Mouse (Mus musculus) left cerebral cortex, postnatal 4 days (tissue): ENCODE measurements around the gene Tpgs1. TPM values are rescaled to one million over a fixed set of nuclear protein-coding genes. Genes with fewer than 3 reads are reported as not detected.

Experiments
- DNase-seq: peaks from one replicate; pipeline ENCODE4 v3.0.0-alpha.2; 2022
- intact Hi-C: fragments of 180-260 bp; cut with DNase I; formaldehyde crosslinking; loops from one replicate; pipeline ENCODE4 v1.15.1; 2025
- total RNA-seq, 2 experiments: library from RNA; stranded (reverse); gene quantifications; 2 replicates each; pipeline ENCODE4 v1.2.3; 2021

Gene Tpgs1
- total RNA-seq, 2 experiments from 2014 or later, result 57.0 to 59.9 TPM

DNA sequence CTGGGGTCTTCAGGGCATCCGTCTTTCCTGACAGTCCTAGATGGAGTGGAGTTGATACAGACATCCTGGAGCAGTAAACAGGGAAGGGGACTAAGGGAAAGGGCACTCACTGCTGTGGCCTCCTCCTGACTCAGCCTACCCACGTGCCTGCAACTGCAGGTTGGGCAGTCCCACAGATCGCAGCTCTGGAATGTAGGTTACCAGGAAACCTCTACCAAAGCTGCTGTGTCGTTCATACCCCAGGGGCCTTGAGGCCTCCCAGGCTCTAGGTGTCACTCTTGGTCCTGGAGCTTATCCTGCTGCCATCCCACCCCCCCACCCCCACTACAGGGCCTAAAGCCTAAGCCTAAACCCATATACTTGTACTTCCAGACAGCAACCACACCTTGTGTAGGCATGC lies 38.6 kb downstream of the Tpgs1 start:
- DNase-seq, result no peak
- intact Hi-C loops, result no loop called here

DNA sequence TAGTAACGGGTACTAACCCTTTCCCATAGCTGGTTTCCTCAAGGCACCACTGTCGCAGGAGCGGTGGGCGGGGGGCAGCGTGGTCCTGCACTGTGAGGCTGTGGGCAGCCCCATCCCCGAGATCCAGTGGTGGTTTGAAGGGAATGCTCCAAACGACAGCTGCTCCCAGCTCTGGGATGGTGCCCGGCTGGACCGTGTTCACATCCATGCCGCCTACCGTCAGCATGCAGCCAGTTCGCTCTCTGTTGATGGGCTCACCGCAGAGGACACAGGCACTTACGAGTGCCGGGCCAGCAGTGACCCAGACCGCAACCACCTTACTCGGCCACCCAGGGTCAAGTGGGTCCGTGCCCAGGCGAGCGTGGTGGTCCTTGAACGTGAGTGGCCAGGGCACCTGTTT lies 39.5 kb downstream of the Tpgs1 start:
- intact Hi-C loops, result no loop called here
- no peak for DNase-seq

DNA sequence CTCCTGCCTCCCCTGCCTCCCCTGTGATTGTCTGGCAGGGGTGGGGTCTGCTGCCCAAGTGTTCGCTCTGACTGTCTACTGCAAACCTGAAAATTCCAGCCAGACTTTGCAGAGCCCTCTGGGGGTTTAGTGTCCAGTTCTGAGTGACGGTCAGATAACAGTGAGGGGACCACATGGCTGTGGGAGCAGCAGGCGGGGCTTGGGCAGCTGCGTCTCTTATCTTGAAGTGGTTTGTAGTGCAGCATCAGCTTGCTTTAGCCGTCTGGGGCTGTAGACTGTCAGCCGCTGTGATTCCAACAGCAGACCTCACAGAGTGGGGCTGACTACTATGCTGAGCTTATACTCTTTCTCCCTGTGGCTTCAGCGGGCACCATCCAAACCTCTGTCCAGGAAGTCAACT lies 40.1 kb downstream of the Tpgs1 start:
- DNase-seq, result no peak
- intact Hi-C loops, result no loop called here

DNA sequence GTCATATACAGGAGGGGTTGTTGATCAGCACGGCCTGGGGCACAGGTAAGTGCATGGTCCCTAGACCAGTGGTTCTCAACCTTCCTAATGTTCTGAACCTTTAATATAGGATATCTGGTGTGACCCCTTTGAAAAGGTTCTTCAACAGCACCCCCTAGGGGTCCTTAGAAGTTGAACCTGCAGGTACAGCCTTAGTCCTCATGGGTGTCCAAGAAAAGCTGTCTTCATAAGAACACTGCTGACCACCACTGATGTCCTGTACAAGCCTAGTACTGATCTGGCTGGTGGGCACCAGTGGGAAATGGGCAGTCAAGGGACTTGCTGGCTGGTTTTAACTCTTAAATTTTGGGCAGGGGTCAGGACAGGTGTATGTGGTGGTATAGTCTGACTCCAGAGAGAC lies 42.9 kb downstream of the Tpgs1 start:
- intact Hi-C loops, result no loop called here
- DNase-seq, result no peak

DNA sequence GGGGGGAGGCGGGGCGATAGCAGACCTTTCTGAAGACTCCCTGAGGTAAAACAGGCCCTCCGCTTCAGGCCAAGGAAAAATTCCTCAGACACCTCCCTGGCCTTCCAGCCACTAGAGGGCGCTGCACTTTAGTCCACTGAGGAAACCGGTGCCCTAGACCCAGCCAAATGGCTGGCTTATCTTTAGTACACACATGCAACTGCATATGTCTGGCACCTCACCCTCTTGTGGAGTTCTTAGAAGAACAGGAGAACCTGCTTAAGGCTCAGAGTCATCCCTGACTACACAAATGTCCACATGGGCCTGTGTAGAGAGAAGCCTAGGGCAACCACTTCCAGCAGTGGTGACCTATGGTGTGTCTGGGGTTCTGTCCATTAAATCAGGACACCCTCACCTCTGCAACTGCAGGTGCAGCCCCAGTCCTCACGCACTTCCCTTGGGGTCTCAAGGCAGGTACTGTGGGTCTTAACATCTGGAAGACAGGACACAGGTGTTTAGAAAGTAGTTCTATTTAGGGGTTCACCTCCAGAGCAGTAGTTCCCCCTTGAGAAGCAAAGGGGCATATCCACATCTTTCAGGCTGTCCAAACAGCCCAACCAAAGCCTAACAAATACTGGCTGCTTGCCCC lies 43.4 kb downstream of the Tpgs1 start:
- intact Hi-C loops, result no loop called here
- peak; percentile 87 for DNase-seq

DNA sequence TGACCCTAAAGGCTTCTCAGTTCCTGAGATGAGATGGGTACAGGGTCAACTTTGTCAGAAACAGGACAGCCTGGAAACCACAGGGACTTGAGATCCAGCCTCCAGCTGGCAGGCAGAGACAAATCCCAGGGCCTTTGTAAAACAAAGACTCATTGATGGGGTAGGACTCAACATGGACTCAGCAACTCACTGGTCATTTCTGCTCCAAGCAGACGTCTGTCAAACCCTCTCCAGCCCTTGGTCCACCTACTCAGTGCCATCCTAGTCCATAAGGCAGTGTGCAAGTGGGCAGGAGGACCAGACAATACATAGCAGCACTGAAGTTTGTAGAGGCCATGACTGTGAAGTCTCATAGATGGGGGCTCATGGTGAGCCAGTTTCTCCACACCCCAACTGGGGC lies 44.0 kb downstream of the Tpgs1 start:
- intact Hi-C loops, result no loop called here

DNA sequence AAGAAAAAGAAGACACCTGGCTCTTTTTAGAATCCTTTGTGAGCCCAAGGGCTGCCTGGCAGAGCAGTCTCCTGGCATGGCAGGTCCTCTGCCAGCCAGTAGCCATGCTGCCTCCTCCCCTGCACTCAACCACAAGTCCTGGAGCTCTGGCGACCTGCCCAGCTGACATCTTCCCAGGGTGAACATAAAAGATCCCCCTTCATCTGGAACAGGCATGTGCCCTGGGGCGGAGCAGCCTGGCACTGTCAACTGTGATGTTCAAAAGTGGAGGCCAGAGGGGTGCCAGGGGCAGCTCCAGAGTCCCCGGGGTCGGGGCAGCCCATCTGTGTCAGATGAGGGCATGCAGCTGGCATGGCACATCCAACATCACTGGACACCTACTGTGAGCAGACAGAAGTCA lies 45.8 kb downstream of the Tpgs1 start:
- intact Hi-C loops, result no loop called here
- peak; percentile 87 for DNase-seq

More for the DNA sequence above, 44.0 kb downstream of the Tpgs1 start:
- no peak for DNase-seq

DNA sequence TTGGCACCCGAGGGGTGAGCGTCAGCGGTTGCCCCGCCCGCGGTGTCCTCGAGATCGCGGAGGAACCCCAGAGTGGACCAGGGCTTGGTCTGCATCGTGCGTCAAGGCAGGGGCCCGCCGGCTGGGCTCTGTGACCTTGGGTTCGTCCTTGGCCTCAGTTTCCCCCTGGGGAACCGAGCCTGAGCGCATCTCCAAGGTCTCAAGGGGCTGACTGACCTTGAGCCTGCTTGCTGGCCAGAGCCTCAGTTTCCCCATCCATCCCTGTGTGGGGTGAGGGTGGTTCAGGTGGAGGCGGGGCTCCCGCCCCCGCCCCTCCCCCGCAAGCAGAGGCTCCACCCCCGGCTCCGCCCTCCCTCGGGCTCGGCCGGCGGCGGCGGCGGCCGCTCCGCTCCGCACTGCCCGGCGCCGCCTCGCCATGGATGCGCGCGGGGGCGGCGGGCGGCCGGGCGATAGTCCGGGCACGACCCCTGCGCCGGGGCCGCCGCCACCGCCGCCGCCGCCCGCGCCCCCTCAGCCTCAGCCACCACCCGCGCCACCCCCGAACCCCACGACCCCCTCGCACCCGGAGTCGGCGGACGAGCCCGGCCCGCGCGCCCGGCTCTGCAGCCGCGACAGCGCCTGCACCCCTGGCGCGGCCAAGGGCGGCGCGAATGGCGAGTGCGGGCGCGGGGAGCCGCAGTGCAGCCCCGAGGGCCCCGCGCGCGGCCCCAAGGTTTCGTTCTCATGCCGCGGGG lies 47.3 kb downstream of the Tpgs1 start, which contains the start of gene Hcn2:
TSS of gene Hcn2 (plus strand) at position 381 of the 734 bp plus-strand sequence.
- DNase-seq, result no peak
- intact Hi-C loops, result no loop called here

DNA sequence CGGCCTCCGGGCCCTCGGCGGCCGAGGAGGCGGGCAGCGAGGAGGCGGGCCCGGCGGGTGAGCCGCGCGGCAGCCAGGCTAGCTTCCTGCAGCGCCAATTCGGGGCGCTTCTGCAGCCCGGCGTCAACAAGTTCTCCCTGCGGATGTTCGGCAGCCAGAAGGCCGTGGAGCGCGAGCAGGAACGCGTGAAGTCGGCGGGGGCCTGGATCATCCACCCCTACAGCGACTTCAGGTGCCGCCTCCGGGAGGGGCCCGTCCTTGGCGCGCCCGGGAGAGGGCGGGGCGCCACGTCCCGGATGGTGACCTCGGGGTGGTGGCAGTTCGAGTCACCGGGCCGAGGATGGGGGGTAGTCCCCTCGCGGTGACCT lies 47.8 kb downstream of the Tpgs1 start:
- no peak for DNase-seq
- intact Hi-C loops, result no loop called here

DNA sequence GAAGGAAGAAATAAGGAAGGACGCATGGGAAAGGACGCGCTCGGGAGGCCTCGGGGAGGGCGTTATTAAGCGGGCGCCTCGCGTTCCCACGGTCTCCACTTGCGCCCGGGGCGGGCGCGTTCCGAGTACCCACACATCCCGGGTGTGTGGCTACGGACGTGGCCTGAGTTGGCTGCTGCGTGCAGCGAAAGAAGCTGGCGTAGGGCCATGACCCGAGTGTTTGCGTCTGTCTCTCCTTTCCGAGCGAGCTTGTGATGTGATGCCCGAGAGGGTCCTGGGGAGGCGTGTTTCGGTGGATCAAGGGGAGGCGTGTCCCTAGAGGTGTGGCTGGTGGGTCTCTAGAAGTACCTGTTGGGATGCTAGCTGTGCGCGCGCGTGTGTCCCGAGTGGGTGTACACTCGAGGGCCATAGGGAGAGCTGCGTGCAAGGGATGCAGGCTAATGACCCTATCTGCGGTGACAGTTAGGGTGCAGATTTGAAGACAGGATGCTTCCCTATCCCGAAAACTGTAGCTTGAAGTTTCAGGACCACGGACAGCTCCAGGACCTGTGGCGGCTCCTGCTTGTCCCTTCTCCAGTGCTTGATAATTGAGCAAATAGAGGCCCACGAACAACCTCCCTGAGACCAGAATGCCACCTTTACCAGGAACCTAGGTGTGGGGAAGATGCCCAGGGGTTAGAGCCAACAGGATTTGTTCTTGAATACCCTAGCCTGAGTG lies 48.6 kb downstream of the Tpgs1 start:
- peak; percentile 55 for DNase-seq

DNA sequence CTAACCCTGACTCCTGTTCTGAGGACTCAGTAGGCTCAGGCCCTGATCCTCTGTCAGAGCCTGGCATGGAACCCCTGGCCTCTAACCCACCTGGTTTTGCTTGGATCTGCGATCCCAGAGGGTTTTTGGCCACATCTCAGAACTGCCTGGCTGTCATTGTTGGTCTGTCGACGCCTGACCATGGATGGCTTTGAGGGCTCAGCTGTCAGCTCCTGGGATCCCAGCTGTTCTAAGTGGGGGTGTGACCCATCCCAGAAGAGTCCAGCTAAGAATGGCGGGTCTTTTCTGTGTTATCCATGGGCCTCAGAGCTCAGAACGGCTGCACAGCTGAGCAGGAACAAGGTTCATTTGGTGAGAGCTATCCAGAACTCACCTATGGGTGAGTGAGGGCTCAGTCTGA lies 51.9 kb downstream of the Tpgs1 start:
- no peak for DNase-seq
- intact Hi-C loops, result no loop called here

More for the DNA sequence above, 48.6 kb downstream of the Tpgs1 start:
- intact Hi-C loops, result loop anchor here (2.0 kb wide), 1 partner anchor 13 kb away; the partner anchor contains the start of gene Bsg

DNA sequence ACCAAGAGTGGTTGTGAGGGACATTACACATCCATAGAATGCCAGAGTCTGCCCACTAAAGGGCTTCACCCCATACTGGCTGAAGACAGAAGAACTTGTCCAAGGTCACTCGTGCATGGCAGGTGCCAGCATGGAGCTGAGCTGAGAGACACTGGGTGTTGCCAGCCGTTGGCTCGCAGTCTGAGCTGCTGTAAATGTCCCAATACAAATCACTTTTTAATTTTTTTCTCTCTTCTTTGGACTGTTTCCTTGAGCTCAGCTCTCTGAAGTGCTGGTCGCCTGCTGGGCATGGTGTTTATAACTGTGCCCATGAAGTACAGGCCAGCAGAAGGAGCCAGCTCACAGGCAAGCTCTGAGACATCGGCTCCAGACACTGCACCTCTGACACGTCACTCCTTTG lies 53.9 kb downstream of the Tpgs1 start:
- intact Hi-C loops, result no loop called here

DNA sequence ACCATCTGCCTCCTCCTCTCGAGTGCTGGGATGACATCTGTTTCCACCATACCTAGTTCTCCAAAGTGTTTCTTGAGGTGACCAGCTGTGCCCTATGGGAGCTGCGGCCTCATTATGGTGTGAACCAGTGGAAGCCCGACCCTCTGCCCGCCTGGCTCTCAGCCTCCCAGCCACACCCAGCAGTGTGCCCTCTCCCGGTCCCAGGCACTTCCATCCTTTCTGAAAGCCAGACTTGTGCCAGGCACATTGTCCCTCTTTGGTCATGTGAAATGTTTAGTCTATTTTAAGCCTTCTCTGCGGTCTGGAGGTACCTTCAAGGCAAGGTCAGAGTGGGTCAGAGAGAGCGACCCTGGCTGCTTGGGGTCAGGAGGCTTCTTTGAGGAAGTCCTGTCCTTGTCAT lies 54.5 kb downstream of the Tpgs1 start:
- intact Hi-C loops, result no loop called here

More for the DNA sequence above, 53.9 kb downstream of the Tpgs1 start:
- peak; percentile 67 for DNase-seq

More for the DNA sequence above, 54.5 kb downstream of the Tpgs1 start:
- no peak for DNase-seq

Other genes with a start within 250 kb of the Tpgs1 start
- not detected for gene Vmn2r83, start 200.6 kb upstream of the Tpgs1 start, total RNA-seq
- 1 to 10 TPM; 7.9 to 9.4 TPM for gene Plpp2, start 135.6 kb upstream of the Tpgs1 start, total RNA-seq
- 10 to 100 TPM; 51.2 to 56.5 TPM for gene Mier2, start 114.2 kb upstream of the Tpgs1 start, total RNA-seq
- not detected for gene Theg, start 82.0 kb upstream of the Tpgs1 start, total RNA-seq
- gene C2cd4c, start 55.3 kb upstream of the Tpgs1 start, total RNA-seq, result 10 to 100 TPM; 20.7 to 24.4 TPM
- gene Shc2, start 31.5 kb upstream of the Tpgs1 start, total RNA-seq, result 10 to 100 TPM; 46.0 to 49.8 TPM
- under 1 TPM; 0.38 to 0.40 TPM for gene Odf3l2, start 23.6 kb upstream of the Tpgs1 start, total RNA-seq
- under 1 TPM; 0.72 to 0.84 TPM for gene Madcam1, start 4.8 kb upstream of the Tpgs1 start, total RNA-seq
- gene Cdc34, start 12.8 kb downstream of the Tpgs1 start, total RNA-seq, result 10 to 100 TPM; 59.6 to 61.5 TPM
- 1 to 10 TPM; 2.6 to 3.3 TPM for gene Gzmm, start 19.7 kb downstream of the Tpgs1 start, total RNA-seq
- 100 to 1,000 TPM; 486 to 495 TPM for gene Bsg, start 35.1 kb downstream of the Tpgs1 start, total RNA-seq
- 10 to 100 TPM; 47.4 to 53.8 TPM for gene Hcn2, start 47.3 kb downstream of the Tpgs1 start, total RNA-seq
- gene Polrmt, start 77.2 kb downstream of the Tpgs1 start, total RNA-seq, result 10 to 100 TPM; 44.8 to 51.8 TPM
- 1 to 10 TPM; 1.3 to 1.7 TPM for gene Fgf22, start 85.7 kb downstream of the Tpgs1 start, total RNA-seq
- 10 to 100 TPM; 85.0 to 95.3 TPM for gene Rnf126, start 97.6 kb downstream of the Tpgs1 start, total RNA-seq
- 1 to 10 TPM; 2.5 to 3.2 TPM for gene Fstl3, start 107.9 kb downstream of the Tpgs1 start, total RNA-seq
- under 1 TPM in 1 of 2 experiments, not detected in 1; 0.52 TPM for gene Prss57, start 121.6 kb downstream of the Tpgs1 start, total RNA-seq
- gene Palm, start 124.2 kb downstream of the Tpgs1 start, total RNA-seq, result 100 to 1,000 TPM; 404 to 409 TPM
- gene Misp, start 151.6 kb downstream of the Tpgs1 start, total RNA-seq, result under 1 TPM; 0.46 to 0.76 TPM
- gene Ptbp1, start 185.1 kb downstream of the Tpgs1 start, total RNA-seq, result 10 to 100 TPM; 91.7 to 92.7 TPM
- 1 to 10 TPM; 6.9 to 7.0 TPM for gene Prtn3, start 205.1 kb downstream of the Tpgs1 start, total RNA-seq
- 100 to 1,000 TPM; 277 to 305 TPM for gene Plppr3, start 205.3 kb downstream of the Tpgs1 start, total RNA-seq
- gene Elane, start 216.9 kb downstream of the Tpgs1 start, total RNA-seq, result not detected
- gene Cfd, start 221.5 kb downstream of the Tpgs1 start, total RNA-seq, result not detected
- 10 to 100 TPM; 56.4 to 59.6 TPM for gene Med16, start 239.6 kb downstream of the Tpgs1 start, total RNA-seq
- not detected for gene Gm26602, start 241.5 kb downstream of the Tpgs1 start, total RNA-seq
- 1 to 10 TPM; 5.0 to 6.8 TPM for gene Kiss1r, start 247.6 kb downstream of the Tpgs1 start, total RNA-seq